Mouse (Mus musculus) liver, postnatal 0 days (tissue): Measurements from ENCODE around the gene Sdc4.

Source experiments
- CTCF ChIP-seq: sonication (generic); IDR thresholded peaks from 2 replicates; pipeline ENCODE4 v1.5.1; 2016; ENCODE audit warnings: antibody characterized with exemption, low read depth
- EP300 ChIP-seq: IDR thresholded peaks from 2 replicates; pipeline ENCODE4 v1.6.1; 2016; ENCODE audit warnings: antibody characterized with exemption, low read depth, mild to moderate bottlenecking

GRCm38 (mm10) chr2:164438257-164438656, 5.4 kb downstream of the Sdc4 start:
- TF ChIP-seq CTCF (no peak), EP300 (no peak)
